Mouse (Mus musculus): ENCODE data around the gene Fxr2.
"Not testable (repeated sequence)": the region's sequence is repeated elsewhere in the genome, so short reads cannot be mapped to it uniquely, and the experiment has no call there.

Fxr2 gene

DNA sequence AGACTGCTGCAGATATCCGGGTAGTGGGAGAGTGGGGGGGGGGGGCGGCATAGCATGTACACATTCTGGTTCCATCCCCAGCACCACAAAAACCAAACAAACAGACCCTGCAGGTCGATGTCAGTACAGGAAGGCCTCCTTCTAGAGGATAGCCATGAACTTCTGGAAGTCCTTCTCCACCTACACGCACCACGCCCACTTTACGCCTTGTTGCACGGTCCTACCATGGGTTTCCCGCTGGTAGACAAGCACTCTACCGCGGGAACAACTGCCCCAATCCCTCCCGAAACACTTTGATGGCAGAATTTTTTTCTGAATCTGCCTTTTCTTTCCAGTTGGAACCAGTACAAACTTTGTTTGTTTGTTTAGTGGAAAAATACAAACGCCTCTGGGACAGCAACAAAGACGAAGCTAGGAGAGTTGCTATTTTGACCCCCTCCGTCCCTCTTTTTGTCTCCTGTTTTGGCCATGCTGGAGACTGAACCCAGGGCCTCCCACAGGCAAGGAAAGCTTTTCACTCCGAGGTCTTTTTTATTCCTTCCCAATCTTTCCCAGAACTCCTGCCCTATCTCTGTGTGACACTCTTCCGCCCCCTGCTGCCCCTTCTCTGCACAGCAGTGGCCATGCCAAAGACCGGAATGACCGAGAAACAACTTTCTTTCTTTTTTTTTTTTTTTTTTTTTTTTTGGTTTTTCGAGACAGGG, 19.1 kb upstream of the Fxr2 start:
- DNase-seq, result peak; percentile 94

DNA sequence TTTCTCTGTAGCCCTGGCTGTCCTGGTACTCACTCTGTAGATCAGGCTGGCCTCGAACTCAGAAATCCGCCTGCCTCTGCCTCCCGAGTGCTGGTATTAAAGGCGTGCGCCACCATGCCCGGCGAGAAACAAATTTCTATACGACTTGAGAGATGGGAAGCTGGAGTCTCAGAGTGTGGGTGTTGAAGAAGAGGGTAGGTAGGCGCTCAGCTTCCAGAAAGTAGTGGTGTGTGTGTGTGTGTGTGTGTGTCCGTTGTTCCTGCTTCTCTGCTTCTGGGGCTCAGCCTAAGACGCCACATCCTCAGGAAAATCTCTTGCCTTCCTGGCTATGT, 18.6 kb upstream of the Fxr2 start:
- not testable (repeated sequence) for DNase-seq

DNA sequence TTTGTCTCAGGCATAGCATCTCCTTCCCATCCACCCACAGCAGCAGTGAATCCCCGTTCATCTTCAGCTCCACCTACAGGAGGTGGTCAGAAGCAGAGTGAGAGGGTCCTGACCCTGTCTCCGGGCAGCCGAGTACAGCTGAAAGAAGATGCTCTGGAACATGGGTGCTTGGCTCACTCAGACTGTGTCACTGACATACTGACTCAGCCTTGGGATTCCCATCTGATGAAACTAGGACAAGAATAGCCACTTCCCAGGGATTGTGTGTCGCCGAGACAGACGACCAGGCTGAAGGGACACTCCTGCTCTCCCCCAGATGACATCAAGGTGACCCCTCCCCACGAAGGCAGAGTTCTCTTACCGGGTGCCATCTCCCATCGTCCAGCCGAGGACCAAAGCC, 16.0 kb upstream of the Fxr2 start:
- no peak for DNase-seq

DNA sequence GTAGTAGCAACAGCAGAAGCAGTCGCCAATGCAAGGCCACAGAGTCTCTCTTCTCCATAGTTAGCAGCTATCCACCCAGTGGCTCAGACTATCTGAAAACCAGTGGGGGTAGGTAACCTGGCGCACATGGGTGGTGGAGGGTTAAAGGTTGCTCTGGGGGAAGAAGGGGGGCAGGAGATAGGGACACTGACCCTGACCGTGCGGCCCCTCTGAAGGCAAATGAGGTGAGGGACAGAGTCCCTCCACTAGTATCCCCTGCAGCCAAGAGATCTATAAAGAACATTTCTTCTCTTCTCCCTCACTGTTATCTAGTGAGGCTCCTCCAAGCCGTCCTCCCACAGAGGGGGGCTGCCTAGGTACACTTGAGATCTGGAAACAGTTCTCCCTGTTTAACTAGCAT, 15.0 kb upstream of the Fxr2 start, which contains the start of gene Shbg:
TSS of gene Shbg (minus strand) at position 101 of the 400 bp plus-strand sequence.
- no peak for DNase-seq

DNA sequence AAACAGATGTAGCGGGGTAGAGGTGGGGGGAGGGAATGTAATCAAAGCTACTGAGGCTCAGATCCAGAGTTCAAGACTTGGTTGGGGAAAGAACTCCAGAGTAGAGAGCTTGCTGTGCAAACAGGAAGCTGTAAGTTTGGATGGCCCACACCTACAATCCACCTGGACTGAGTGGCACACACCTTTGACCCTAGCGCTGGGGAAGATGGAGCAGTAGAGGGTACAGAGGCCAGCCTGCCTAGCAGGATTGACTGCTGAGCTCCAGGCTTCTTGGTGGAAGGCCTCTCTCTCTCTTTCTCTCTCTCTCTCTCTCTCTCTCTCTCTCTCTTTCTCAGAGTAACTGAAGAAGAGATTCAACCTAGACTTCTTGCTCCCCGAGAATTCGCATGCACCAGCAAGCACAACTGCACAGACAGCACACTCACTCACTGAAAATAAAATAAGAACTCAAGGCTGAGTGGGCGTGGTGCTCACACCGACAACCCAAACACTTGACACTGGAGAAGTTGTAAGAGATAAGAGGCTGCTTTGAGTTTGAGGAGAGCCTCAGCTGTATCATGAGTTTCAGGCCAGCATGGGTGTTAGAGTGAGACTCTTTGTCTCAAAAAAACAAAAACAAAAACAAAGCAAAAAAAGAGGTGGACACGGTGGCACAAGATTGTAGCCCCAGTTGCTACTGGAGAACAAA, 12.3 kb upstream of the Fxr2 start:
- no peak for DNase-seq

DNA sequence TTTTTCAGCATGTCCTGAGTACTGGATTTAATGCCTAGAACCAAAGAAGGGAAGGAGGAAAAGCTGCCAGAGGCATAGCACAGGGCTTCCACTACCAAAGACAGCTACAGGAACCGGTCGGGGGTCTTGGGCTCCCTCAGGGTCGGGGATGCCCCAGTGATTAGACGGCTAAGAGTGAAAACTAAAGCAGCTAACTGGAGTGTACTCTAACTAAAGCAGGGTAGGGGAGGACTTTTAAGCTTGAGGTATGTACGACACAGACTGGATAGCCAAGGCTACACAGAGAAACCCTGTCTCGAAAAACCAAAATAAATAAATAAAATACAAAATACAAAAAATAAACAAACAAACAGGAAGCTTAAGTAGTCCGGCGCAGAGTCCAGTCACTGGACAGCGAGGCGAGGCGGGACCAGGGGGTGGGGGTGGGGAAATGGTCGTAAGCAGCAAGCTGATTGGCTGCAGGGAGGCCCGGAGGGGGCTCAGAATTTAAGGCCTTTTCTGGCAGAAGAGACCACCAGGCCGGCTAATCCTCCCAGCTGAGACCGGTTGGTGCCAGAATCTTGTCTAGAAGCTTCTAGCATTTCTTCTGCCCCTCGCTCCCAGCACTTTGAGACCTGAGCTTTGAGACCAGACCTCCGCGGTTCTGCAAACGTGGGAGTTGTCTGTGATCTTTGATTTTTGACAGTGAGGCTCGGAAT, 11.1 kb upstream of the Fxr2 start, which contains the start of gene Sat2:
TSS of gene Sat2 (plus strand) at position 454 of the 698 bp plus-strand sequence.
- DNase-seq, result peak; percentile 80

DNA sequence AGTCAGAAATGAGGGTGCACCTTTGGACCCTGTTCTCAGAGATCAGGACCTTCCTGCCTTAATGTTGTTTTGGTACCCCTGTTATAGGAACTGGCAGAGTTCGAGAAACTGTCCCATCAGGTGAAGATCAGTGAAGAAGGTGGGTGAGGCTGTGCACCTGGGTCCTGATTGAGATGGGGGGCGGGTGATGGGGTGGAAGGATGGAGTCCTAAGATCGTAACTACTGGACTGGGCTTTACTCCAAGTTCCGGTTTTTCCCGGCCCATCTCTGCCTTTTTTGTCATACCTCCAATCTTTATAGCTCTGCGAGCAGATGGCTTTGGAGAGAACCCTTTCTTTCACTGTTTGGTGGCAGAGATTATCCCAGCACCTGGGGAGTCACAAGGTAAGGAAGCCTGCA, 10.4 kb upstream of the Fxr2 start:
- DNase-seq, result peak; percentile 43

DNA sequence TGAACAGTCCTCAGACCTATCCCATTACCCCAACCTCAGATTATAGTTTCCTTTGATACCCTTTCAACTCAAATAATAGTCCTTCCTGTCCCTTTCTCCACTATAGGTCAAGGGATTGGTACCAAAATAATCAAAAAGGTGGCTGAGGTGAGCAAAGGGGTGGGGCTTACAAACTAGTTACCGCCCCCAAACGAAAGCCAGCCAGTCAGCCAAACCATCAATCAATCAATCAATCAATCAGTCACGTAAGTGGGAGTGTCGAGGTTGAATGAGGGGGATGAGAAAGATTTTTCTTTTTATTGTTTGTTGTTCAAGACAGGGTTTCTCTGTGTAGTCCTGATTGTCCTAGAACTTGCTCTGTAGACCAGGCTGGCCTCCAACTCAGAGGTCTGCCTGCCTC, 9.8 kb upstream of the Fxr2 start:
- DNase-seq, result no peak

DNA sequence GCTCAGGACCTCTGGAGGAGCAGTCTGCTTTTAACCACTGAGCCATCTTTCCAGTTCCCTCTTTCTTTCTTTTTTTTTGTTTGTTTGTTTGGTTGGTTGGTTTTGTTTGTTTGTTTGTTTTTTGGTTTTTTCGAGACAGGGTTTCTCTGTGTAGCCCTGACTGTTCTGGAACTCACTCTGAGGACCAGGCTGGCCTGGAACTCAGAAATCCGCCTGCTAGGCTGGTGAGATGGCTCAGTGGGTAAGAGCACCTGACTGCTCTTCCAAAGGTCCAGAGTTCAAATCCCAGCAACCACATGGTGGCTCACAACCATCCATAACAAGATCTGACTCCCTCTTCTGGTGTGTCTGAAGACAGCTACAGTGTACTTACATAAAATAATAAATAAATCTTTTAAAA, 8.5 kb upstream of the Fxr2 start:
- not testable (repeated sequence) for DNase-seq

DNA sequence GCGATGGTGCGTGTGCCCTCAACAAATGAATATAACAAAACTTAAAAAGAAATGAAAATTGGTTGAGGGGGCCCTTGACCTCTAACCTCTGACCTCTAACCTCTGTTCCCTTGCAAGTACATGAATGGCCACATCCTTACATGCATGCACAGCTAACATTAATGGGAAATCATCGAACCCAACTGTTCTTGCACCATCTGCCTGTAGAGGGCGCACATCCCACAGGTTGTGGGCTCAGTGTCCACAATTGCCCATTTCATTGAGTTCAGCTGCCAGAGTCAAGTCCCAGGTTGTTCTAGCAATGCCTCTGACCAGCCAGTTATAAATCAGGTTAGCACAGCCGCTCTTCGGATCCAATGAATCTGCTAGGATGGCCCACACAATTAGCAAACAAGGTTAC, 4.5 kb upstream of the Fxr2 start:
- DNase-seq, result peak; percentile 88

DNA sequence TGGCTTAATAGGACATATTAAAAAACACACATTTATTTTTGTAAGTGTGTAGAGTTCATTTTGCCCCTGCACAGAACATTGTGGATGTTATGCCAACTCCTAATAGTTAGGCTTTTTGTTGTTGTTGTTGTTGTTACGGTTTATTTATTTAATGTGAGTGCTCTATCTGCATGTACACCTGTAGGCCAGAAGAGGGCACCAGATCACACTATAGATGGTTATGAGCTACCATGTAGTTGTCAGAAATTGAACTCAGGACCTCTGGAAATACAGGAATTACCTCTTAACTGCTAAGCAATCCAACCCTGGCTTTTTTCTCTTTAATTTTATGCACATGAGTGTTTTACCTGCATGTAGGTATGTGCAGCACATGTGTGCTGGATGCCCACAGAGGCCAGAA, 3.0 kb upstream of the Fxr2 start:
- no peak for DNase-seq

DNA sequence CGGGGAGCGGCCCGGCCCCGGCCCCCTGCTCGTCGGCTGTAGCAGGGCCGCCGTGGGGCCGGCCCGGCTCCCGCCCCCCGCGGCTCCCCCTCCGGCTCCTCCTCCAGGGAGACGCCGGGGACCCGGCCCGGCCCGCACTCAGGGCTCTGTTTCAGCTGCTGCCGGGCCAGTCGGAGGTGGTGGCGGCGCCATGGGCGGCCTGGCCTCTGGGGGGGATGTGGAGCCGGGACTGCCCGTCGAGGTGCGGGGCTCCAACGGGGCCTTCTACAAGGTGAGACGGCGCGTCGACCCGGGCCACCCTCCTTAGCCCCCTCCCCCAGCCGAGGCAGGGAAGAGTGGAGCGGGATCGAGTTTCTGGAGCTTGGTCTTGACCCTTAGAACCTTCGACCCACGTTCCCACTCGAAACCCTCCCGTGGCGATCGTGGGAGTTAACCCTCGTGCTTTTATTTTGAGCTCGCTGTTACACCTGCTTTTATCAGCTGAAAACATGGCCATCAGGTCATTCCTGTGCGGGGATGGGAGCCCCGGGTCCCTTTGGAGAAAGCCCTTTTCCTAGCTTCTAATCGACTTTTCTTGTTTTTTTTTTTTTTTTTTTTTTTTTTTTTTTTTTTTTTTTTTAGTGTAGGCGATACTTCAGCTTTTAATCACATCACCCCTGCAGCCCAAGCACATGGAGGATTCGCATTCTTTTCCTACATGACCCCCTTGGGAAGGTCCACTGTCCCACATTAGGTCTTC, 507 bp downstream of the Fxr2 start:
- DNase-seq, result peak; percentile 83

DNA sequence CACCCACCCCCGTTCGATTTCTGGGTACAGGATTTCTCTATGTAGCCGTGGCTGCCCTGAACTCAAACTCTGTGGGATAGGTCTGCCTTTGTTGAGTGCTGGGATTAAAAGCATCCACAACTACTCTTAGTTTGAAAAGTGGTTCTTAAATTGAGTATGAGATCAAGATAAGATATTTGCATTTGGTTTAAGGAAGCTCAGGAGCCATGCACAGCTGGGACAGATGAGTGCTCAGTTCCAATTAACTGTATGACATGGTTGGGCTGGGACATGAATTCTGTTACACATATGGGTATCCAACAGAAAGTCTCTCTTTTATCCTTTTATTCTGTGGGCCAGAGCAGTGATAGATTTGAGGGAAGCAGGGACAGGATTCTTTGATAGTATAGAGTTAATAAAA, 2.7 kb downstream of the Fxr2 start:
- DNase-seq, result no peak

DNA sequence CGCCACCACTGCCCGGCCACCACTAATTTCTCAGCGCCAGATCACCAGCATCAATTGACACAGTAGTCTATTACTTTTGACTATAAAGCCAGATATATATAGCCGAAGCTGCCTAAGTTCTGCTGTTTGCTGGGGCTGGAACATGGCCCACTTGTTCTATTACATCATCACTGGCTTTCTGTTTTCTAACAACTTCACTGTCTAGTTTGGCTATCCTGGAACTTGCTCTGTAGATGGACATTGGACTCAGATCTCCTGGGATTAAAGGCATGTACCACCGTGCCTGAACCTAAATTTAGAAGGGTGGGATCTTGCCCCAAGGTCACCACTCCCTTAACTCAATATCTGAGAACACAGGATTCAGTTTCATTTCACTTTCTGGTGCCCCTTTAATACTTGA, 13.1 kb downstream of the Fxr2 start:
- no peak for DNase-seq

DNA sequence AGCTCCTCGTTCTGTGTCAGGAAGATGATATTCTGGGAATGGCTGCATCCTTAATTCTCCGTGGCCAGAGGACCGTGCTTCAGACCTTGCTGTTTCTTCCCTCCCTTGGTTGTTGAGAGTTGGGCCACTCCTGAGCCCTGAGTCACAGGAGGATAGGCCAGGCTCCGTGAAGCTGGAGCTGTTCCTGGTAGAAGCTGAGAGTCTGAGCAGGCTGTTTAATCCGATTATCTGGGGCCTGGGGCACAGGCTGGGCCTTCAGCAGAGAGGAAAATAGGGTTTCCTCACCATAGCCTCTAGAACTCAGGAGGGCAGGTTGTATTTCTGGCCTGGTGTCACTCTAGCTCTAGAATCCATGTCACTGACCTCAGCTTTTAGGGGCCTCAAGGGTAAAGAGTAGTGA, 20.6 kb downstream of the Fxr2 start:
- DNase-seq, result no peak

DNA sequence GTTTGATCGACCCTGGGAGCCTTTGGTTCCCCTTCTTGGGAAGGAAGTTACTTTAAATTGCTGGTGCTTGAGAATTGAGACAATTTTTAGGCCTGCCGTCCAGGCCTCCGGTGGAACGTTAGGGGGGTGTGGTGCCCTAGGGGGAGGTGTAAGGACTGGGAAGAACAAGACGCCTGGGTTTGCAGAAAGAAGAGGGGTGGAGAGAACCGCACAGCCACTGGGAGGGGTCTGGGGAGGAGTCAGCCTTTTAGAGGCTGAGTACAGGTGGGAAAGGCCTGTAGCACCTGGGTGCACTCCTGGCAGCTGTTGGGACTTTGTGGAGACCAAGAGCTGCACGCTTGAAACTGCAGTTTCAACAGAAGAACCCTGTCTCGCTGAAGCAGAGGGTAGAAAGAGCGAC, 22.0 kb downstream of the Fxr2 start:
- DNase-seq, result no peak

DNA sequence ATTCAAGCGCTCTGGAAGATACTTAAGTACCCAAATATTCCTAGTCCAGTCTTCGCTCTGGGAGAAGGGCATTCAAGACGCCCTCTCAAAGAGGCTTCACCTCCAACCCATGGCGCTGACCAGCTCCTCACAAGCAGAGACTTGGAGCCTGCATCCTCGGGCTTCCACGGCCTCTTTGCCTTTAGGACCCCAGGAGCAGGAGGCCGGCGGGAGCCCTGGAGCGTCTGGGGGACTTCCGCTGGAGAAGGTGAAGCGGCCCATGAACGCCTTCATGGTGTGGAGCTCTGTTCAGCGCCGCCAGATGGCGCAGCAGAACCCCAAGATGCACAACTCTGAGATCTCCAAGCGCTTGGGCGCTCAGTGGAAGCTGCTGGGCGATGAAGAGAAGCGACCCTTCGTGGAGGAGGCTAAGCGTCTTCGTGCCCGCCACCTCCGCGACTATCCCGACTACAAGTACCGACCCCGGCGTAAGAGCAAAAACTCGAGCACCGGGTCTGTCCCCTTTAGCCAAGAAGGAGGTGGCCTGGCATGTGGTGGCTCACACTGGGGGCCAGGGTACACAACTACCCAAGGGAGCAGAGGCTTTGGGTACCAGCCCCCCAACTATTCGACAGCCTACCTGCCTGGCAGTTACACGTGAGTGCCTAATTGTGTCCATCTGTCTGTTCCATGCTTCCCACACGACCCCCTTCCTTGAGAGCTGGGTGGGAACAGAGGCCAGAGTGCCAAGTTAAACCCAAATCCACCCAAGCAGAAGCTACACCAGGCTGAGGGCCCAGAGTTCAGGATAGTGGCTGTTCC, 22.7 kb downstream of the Fxr2 start, which contains the start of gene Sox15:
TSS of gene Sox15 (plus strand) at position 51 of the 801 bp plus-strand sequence.
- peak; percentile 87 for DNase-seq

DNA sequence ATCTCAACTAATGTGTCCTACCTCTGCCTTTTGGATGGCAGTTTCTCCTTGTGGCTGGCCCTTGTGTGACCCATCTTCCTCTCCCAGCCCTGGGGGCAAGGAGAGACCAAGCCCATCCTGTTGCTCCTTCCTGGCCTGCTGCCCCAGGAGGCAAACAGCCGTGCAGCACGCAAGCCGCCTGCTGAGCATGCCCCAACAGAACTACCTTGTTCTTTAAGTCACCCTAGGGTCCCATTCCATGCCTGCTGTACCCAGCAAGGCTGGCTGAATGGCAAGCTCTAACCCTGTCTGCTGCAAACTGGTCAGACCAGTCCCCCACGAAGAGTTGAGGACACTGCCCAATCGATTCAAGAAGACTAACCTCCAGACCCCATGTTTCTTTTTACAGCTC, 23.3 kb downstream of the Fxr2 start:
- DNase-seq, result no peak

DNA sequence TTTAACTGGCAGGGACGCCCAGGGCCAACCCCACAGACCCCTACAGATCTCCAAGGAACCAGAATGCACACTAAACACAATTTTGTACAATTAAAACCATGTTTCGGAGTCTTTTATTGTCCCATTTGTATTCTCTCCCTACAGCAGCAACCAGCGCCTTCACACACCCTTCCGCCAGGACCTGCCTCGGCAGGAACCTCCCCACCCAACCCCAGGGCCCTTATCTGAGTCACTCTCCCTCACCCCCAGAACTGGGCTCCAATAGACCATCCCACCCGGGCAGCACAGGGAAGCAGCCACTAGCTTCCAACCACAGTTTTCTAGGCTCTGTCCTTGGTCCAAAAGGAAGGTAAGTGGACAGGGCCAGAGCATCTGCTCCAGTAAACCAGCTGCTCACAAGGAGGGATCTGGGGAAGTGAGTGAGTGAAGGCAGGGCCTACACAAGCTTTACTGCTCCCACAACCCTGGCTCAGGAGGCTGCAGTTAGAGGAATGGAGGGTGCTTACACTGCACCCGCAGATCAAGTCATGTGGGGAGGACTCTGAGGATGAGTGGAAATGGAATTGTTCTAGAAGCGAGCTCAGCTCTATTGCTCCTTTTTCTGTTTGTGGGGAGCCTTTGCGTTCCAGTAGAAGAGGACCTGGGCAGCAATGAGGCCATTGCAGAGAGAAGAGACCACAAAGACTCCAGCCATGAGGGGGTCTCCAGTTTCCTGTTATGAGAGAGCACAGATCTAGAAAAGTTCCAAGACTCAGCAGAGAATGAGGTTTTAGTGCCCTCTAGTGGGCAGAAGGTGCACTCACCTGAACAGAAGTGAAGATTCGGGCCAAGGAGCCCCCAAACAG, 24.0 kb downstream of the Fxr2 start:
- peak; percentile 67 for DNase-seq

DNA sequence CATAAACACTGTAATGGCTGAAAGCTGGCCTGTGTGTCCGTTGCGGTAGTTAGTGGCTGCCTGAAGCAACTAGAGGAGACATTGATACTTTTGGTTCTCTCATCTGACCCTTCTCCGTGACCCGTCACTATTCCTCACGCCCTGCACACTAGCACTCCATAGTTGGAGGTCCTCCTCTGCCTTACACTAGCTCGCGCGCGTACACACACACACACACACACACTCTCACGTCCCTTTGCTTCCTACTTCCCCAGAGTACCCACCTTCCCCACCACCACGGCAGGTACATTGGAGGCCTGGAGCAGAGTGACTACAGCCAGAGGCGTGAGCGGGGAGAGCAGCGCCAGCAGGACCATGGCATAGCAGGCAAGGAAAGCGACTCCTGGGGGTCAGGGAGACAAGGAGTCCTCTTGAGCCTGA, 24.7 kb downstream of the Fxr2 start:
- DNase-seq, result no peak

DNA sequence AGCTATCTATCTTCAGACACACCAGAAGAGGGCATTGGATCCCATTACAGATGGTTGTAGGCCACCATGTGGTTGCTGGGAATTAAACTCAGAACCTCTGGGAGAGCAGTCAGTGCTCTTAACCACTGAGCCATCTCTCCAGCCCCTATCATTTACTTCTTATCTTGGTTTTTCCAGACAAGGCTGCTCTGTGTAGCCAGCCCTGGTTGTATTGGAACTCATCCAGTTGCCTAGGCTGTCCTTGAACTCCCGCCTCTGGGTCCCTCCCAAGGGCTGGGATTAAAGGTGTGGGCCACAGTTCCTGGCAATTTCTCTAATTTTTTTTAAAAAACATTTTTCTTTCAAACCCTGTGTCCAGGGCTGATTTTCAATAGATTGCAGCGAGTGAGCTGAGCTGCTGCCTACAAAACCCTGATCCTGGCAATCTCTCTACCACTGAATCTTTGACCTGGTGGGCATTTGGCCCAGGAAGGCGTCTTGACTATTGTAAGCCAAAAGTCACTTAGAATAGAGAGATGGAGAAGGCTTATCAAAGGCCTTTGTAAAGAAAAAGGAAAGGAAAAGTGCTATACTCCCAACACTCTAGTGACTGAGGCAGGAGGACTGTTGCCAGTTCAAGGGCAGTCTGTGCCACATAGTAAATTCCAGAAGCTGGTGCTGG, 28.6 kb downstream of the Fxr2 start:
- DNase-seq, result peak; percentile 41
